Mouse (Mus musculus) kidney, postnatal 4 days (tissue): ENCODE measurements around the gene Trpd52l3.
A peak's percentile ranks its signal among the peaks of the same experiment; 100 is the strongest.
"Not testable (repeated sequence)": the region's sequence is repeated elsewhere in the genome, so short reads cannot be mapped to it uniquely, and the experiment has no call there.

ENCODE experiments used
- DNase-seq, 2 experiments: peaks; one replicate each; pipeline ENCODE4 v3.0.0; 2021; ENCODE audit warnings: mixed read lengths in 2 of 2

Trpd52l3 gene

GRCm38 (mm10) chr19:30003621-30004020 is at the start of gene Trpd52l3:
Gene Trpd52l3 (plus strand): TSS chr19:30003790.
- DNase-seq: no peak

- no peak for DNase-seq
Measured at GRCm38 (mm10) chr19:29953833-29954232, 49.8 kb upstream of the Trpd52l3 start.

- DNase-seq: no peak
Measured at GRCm38 (mm10) chr19:29955454-29955853, 48.1 kb upstream of the Trpd52l3 start.

GRCm38 (mm10) chr19:29960906-29961305 is 42.7 kb upstream of the Trpd52l3 start:
- DNase-seq: no peak

GRCm38 (mm10) chr19:29961842-29962241 is 41.7 kb upstream of the Trpd52l3 start:
- DNase-seq: no peak

- DNase-seq: no peak
Measured at GRCm38 (mm10) chr19:29963598-29964092, 39.9 kb upstream of the Trpd52l3 start.

- DNase-seq: no peak
Measured at GRCm38 (mm10) chr19:29967960-29968359, 35.6 kb upstream of the Trpd52l3 start.

GRCm38 (mm10) chr19:29973396-29973795 is 30.2 kb upstream of the Trpd52l3 start:
- no peak for DNase-seq

GRCm38 (mm10) chr19:29978847-29979246 is 24.7 kb upstream of the Trpd52l3 start:
- peak in 1 of 2 experiments; percentile 14 for DNase-seq

GRCm38 (mm10) chr19:29979452-29980089 is 24.0 kb upstream of the Trpd52l3 start:
- DNase-seq: no peak

GRCm38 (mm10) chr19:29984208-29985005 is 19.2 kb upstream of the Trpd52l3 start:
- peak; percentile 86 to 92 for DNase-seq

- no peak for DNase-seq
Measured at GRCm38 (mm10) chr19:29986464-29987091, 17.0 kb upstream of the Trpd52l3 start.

- DNase-seq: no peak
Measured at GRCm38 (mm10) chr19:30000406-30001365, 2.9 kb upstream of the Trpd52l3 start.

- DNase-seq: no peak
Measured at GRCm38 (mm10) chr19:30001550-30001949, 2.0 kb upstream of the Trpd52l3 start.

- DNase-seq: no peak
Measured at GRCm38 (mm10) chr19:30006371-30006770, 2.8 kb downstream of the Trpd52l3 start.

GRCm38 (mm10) chr19:30010520-30011296 is 7.1 kb downstream of the Trpd52l3 start:
- no peak for DNase-seq

- no peak for DNase-seq
Measured at GRCm38 (mm10) chr19:30014331-30014730, 10.7 kb downstream of the Trpd52l3 start.

GRCm38 (mm10) chr19:30016156-30016555 is 12.6 kb downstream of the Trpd52l3 start:
- DNase-seq: no peak

GRCm38 (mm10) chr19:30023419-30023818 is 19.8 kb downstream of the Trpd52l3 start:
- not testable (repeated sequence) for DNase-seq

- no peak for DNase-seq
Measured at GRCm38 (mm10) chr19:30029002-30029710, 25.6 kb downstream of the Trpd52l3 start.
